ENCODE assay signal across 8 mouse cellular contexts in genomic region chr6:97211981-97212380, GRCm38 (mm10). TPM values are rescaled to one million over a fixed set of nuclear protein-coding genes. Genes with fewer than 3 reads are reported as not detected.
DNase-seq lines count a peak whose midpoint lies in the region; ATAC-seq and TF ChIP-seq lines count a peak whose summit lies in the region.

No protein-coding gene starts in this region.

- H3K9ac ChIP-seq in hindbrain, embryonic 16.5 days (ENCODE audit: low read depth, low read length): peak overlapping the region; percentile 13
- H3K9ac ChIP-seq in stomach, postnatal 0 days (ENCODE audit: low read length): no peak overlapping the region

- peaks cover 12% of the 10 kb centered on the region for H3K4me1 ChIP-seq in hindbrain, embryonic 16.5 days (ENCODE audit: control insufficient read depth, insufficient read depth, low read depth, low read length)
- H3K4me1 ChIP-seq in limb, embryonic 10.5 days: peaks cover 26% of the 10 kb centered on the region
- peaks cover 25% of the 10 kb centered on the region for H3K4me1 ChIP-seq in midbrain, embryonic 10.5 days
- H3K4me1 ChIP-seq in stomach, postnatal 0 days (replicated peaks; ENCODE audit: control insufficient read depth, insufficient read depth): no peaks in the 10 kb centered on the region

- no peaks in the 10 kb centered on the region for H3K27me3 ChIP-seq in hindbrain, embryonic 16.5 days (replicated peaks; ENCODE audit: control insufficient read depth, insufficient read depth, low read length)
- H3K27me3 ChIP-seq in limb, embryonic 10.5 days (ENCODE audit: low read depth, poor library complexity, severe bottlenecking): 0 out of 2 replicates have a peak, but pooled peaks cover 6% of the 10 kb centered on the region
- H3K27me3 ChIP-seq in midbrain, embryonic 10.5 days (ENCODE audit: low read depth, poor library complexity, severe bottlenecking): peaks cover 14% of the 10 kb centered on the region
- no peaks in the 10 kb centered on the region for H3K27me3 ChIP-seq in stomach, postnatal 0 days (ENCODE audit: control insufficient read depth, insufficient read depth, low read length)

- no peak for TF ChIP-seq EP300 in stomach, postnatal 0 days (optimal IDR thresholded peaks at IDR 0.05)

- no peak for ATAC-seq in hindbrain, embryonic 16.5 days
- ATAC-seq in stomach, postnatal 0 days (ENCODE audit: low FRiP score, low TSS enrichment): 0 out of 2 replicates have a peak, but pooled peaks have one; percentile 15

- WGBS in hindbrain, embryonic 16.5 days: 50% methylated on average over 12 of the region's 12 CpGs
- WGBS in limb, embryonic 10.5 days: 81% methylated on average over 12 of the region's 12 CpGs
- WGBS in midbrain, embryonic 10.5 days: 79% methylated on average over 12 of the region's 12 CpGs
- 33% methylated on average over 12 of the region's 12 CpGs for WGBS in stomach, postnatal 0 days

- no peaks in the 10 kb centered on the region for H3K36me3 ChIP-seq in hindbrain, embryonic 16.5 days (ENCODE audit: control insufficient read depth, insufficient read depth, low read length)
- peaks cover 6% of the 10 kb centered on the region; the same call in 1 of the 2 replicates for H3K36me3 ChIP-seq in limb, embryonic 10.5 days
- peaks cover 9% of the 10 kb centered on the region for H3K36me3 ChIP-seq in midbrain, embryonic 10.5 days
- H3K36me3 ChIP-seq in stomach, postnatal 0 days (ENCODE audit: control insufficient read depth, insufficient read depth, low read length): no peaks in the 10 kb centered on the region

- H3K4me3 ChIP-seq in hindbrain, embryonic 16.5 days (ENCODE audit: low read length): peak overlapping the region; percentile 71
- H3K4me3 ChIP-seq in limb, embryonic 10.5 days: peak overlapping the region; percentile 66; the same call in 1 of the 2 replicates
- H3K4me3 ChIP-seq in midbrain, embryonic 10.5 days: peak overlapping the region; percentile 62; the same call in 1 of the 2 replicates
- peak overlapping the region; percentile 72 for H3K4me3 ChIP-seq in stomach, postnatal 0 days (ENCODE audit: low read depth, low read length)

- H3K4me2 ChIP-seq in hindbrain, embryonic 16.5 days (ENCODE audit: low read length): peak overlapping the region; percentile 77
- H3K4me2 ChIP-seq in stomach, postnatal 0 days (replicated peaks; ENCODE audit: low read depth): peak overlapping the region; percentile 85

- peak; percentile 49 for DNase-seq in layer of hippocampus, adult 11-12 months (ENCODE audit: low spot score)
- DNase-seq in layer of hippocampus, postnatal 25 days (ENCODE audit: extremely low spot score in 1 of 2, low spot score in 1 of 2): no peak
- peak; percentile 83 for DNase-seq in cerebellum, adult 9-11 months
- DNase-seq in gastrocnemius, adult 8-10 months (ENCODE audit: low spot score in 2 of 2): peak; percentile 75 to 85
- DNase-seq in limb, embryonic 10.5 days (ENCODE audit: low spot score): no peak
- DNase-seq in midbrain, embryonic 10.5 days (ENCODE audit: low spot score): no peak
- DNase-seq in stomach, postnatal 0 days (ENCODE audit: low spot score): peak; percentile 43

- no peak for TF ChIP-seq CTCF in stomach, postnatal 0 days (IDR thresholded peaks at IDR 0.05; ENCODE audit: low read depth)

- H3K9me3 ChIP-seq in hindbrain, embryonic 16.5 days (ENCODE audit: control insufficient read depth, low read length): no peaks in the 10 kb centered on the region
- H3K9me3 ChIP-seq in limb, embryonic 10.5 days (replicated peaks): no peaks in the 10 kb centered on the region
- H3K9me3 ChIP-seq in midbrain, embryonic 10.5 days (replicated peaks): 0 out of 2 replicates have a peak, but pooled peaks cover 5% of the 10 kb centered on the region
- H3K9me3 ChIP-seq in stomach, postnatal 0 days (ENCODE audit: control insufficient read depth, low read length): no peaks in the 10 kb centered on the region

- no peak overlapping the region for H3K27ac ChIP-seq in hindbrain, embryonic 16.5 days (ENCODE audit: low read depth, low read length)
- H3K27ac ChIP-seq in limb, embryonic 10.5 days: no peak overlapping the region
- no peak overlapping the region for H3K27ac ChIP-seq in midbrain, embryonic 10.5 days (replicated peaks)
- peak overlapping the region; percentile 69; the same call in 1 of the 2 replicates for H3K27ac ChIP-seq in stomach, postnatal 0 days (replicated peaks)

RNA-seq across cellular contexts. Expression of gene Arl6ip5, which starts 1.5 kb away (rescaled TPM):
- total RNA-seq in layer of hippocampus, postnatal 25 days (2021): 100 to 1,000 TPM; 180 to 192 TPM
- 100 to 1,000 TPM; 135 to 157 (median 140) TPM for total RNA-seq in gastrocnemius, adult 8-10 months (2022)
- 140 and 143 TPM in 2 replicates for polyA plus RNA-seq in hindbrain, embryonic 16.5 days (2015; fragmentation: Nextera tagmentation; extraction: Ambion mirVana)
- polyA plus RNA-seq in limb, embryonic 10.5 days (2016; fragmentation: Nextera tagmentation; extraction: Ambion mirVana): 24.0 and 27.5 TPM in 2 replicates
- 40.0 and 48.7 TPM in 2 replicates for polyA plus RNA-seq in midbrain, embryonic 10.5 days (2016; fragmentation: Nextera tagmentation; extraction: Ambion mirVana)
- 69.0 and 71.2 TPM in 2 replicates for polyA plus RNA-seq in stomach, postnatal 0 days (2015; fragmentation: Nextera tagmentation; extraction: Ambion mirVana)

RNA-seq across cellular contexts. Expression of gene Uba3, which starts 6.5 kb away (rescaled TPM):
- 10 to 100 TPM; 70.4 to 71.5 TPM for total RNA-seq in layer of hippocampus, postnatal 25 days (2021)
- 10 to 100 TPM; 33.7 to 36.2 (median 33.7) TPM for total RNA-seq in gastrocnemius, adult 8-10 months (2022)
- 81.8 and 89.3 TPM in 2 replicates for polyA plus RNA-seq in hindbrain, embryonic 16.5 days (2015; fragmentation: Nextera tagmentation; extraction: Ambion mirVana)
- polyA plus RNA-seq in limb, embryonic 10.5 days (2016; fragmentation: Nextera tagmentation; extraction: Ambion mirVana): 85.0 and 96.2 TPM in 2 replicates
- 85.0 and 85.6 TPM in 2 replicates for polyA plus RNA-seq in midbrain, embryonic 10.5 days (2016; fragmentation: Nextera tagmentation; extraction: Ambion mirVana)
- 33.3 and 33.7 TPM in 2 replicates for polyA plus RNA-seq in stomach, postnatal 0 days (2015; fragmentation: Nextera tagmentation; extraction: Ambion mirVana)

RNA-seq across cellular contexts. Expression of gene Tmf1, which starts 33.1 kb away (rescaled TPM):
- 10 to 100 TPM; 52.0 to 53.2 TPM for total RNA-seq in layer of hippocampus, postnatal 25 days (2021)
- 10 to 100 TPM; 51.1 to 58.5 (median 55.7) TPM for total RNA-seq in gastrocnemius, adult 8-10 months (2022)
- polyA plus RNA-seq in hindbrain, embryonic 16.5 days (2015; fragmentation: Nextera tagmentation; extraction: Ambion mirVana): 31.5 and 34.7 TPM in 2 replicates
- polyA plus RNA-seq in limb, embryonic 10.5 days (2016; fragmentation: Nextera tagmentation; extraction: Ambion mirVana): 20.9 and 27.8 TPM in 2 replicates
- 24.1 and 28.8 TPM in 2 replicates for polyA plus RNA-seq in midbrain, embryonic 10.5 days (2016; fragmentation: Nextera tagmentation; extraction: Ambion mirVana)
- polyA plus RNA-seq in stomach, postnatal 0 days (2015; fragmentation: Nextera tagmentation; extraction: Ambion mirVana): 27.4 and 34.3 TPM in 2 replicates

RNA-seq across cellular contexts. Expression of gene Lmod3, which starts 40.6 kb away (rescaled TPM):
- total RNA-seq in layer of hippocampus, postnatal 25 days (2021): not detected
- 10 to 100 TPM; 77.8 to 95.8 (median 86.4) TPM for total RNA-seq in gastrocnemius, adult 8-10 months (2022)
- 0.76 TPM in 1 of 2 replicates, not detected in the other for polyA plus RNA-seq in hindbrain, embryonic 16.5 days (2015; fragmentation: Nextera tagmentation; extraction: Ambion mirVana)
- 0.13 TPM in 1 of 2 replicates, not detected in the other for polyA plus RNA-seq in limb, embryonic 10.5 days (2016; fragmentation: Nextera tagmentation; extraction: Ambion mirVana)
- not detected in 2 replicates for polyA plus RNA-seq in midbrain, embryonic 10.5 days (2016; fragmentation: Nextera tagmentation; extraction: Ambion mirVana)
- polyA plus RNA-seq in stomach, postnatal 0 days (2015; fragmentation: Nextera tagmentation; extraction: Ambion mirVana): 0.16 and 0.27 TPM in 2 replicates

Comparison
In these comparisons a context has a peak if more than half of its experiments do, and no peak if none do; other contexts are left out.
1. DNase-seq: peak in layer of hippocampus, adult 11-12 months (single experiment), cerebellum, adult 9-11 months (single experiment), gastrocnemius, adult 8-10 months (2 of 2) and stomach, postnatal 0 days (single experiment); none in layer of hippocampus, postnatal 25 days (0 of 2), limb, embryonic 10.5 days (single experiment) and midbrain, embryonic 10.5 days (single experiment).
2. Peak in every context shown above with its lines, with median percentiles within 50 percentile points of each other: H3K4me3 ChIP-seq.